Mouse (Mus musculus) testis, postnatal 10 days (tissue): ENCODE measurements around the gene Actl10.

Experiments used
- DNase-seq: peaks from one replicate; pipeline ENCODE4 v3.0.0; 2021; ENCODE audit warnings: low spot score

The Actl10 gene

DNA sequence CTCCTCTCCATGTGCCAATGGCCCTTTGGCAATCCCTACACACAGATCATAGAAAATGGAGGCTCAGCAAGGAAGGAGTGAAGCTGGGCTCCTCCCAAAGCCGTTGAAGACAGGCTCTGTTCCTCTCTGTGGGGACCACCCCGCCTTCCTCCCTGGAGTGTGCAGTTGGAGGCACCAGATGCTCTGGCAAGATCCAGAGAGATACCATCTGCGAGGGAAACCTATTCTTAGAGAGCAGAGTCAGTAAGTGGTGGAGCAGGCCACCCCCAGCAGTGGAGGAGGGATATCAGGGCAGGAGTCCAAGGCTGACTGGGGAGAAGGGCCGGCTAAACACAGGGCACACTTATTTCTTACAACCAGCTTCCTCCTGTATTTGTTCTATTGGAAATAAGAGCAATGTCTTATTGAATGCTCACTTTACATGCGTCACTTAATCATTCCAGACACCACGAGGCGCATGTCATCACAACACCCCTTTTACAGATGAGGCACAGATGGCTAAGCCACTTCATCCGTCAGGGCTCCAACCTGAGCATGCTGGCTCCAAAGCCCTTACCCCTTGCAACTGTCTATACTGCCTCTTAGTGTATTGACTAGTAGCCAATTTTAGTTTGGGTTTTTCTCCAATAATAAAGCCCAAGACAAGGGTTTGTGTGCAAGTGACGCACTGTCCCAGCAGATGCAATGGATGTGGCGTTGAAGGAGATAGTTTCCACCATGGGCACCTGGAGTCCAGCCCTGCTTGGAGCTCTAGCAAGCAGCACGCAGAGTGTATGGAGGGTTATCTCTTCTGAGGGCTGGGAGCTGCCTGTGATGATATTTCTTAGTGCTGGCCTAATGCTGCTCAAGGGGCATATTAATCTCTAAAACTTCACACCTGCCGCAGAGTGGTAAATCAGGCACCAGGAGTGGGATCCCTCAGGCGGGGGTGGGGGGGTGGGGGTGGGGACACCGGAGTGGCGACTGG is 32.6 kb downstream of the Actl10 start:
- DNase-seq: no peak

DNA sequence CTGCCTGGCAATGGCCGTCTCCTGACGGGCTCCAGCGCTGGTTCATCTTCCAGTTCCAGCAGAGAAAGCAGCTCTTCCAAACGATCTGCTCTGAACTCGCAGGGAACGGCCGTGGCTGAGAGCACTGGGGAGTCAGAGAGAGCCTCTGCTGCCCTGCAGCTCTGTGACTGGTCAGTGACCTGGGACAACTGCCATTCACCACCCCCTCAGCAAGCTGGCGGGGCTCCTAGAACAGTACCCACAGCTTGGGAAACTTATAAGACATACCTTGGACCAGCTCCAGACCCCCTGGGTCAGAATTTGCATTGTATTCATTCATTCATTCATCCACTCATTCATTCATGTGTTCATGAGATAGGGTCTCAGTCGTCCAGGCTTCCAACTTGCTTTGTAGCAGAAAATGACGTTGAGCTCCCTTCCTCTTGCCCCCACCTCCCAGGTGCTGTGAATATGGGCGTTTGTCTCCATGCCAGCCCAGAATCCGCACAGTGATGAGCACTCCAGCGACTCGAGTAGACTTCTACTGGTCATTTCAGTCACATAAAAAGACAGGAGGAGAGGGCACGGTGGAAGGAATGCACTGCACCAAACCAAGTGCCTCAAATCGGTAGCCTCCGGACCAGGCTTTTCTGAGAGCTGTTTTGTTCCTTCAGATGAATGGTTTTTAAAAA is 33.5 kb downstream of the Actl10 start:
- no peak for DNase-seq

DNA sequence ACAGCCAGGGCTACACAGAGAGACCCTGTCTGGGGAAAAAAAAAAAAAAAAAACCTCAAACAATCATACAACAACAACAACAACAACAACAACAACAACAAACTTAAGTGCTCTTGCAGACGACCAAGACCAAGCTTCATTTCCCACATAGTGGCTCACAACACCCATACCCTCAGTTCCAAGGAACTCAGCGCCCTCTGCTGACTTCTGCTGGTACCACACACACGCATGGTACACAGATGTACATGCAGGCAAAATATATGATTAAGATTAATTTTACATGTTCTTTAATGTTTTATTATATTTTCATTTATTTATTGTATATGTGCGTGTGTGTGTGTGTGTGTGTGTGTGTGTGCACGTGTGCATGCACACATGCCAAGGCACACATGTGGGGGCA is 34.8 kb downstream of the Actl10 start:
- DNase-seq: peak; percentile 78

- no peak for DNase-seq
Observed at GRCm38 (mm10) chr2:154589051-154589450, 37.5 kb downstream of the Actl10 start.

DNA sequence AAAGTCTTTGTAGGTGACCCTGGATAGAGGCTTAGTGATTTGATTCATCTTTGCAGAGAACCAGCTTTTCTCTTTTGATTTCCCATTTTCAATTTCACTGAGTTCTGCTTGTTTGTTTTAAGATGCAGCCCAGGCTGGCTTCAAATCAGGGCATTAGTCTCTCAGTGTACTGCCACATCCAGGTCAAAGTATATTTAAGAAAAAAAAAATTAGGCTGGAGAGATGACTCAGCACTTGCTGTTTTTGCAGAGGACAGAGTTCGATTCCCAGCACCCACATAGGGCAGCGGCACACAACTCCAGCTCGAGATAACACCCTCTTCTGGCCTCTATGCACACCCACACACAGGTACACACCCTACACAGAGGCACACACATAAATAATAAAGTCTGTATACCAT is 39.7 kb downstream of the Actl10 start:
- no peak for DNase-seq

GRCm38 (mm10) chr2:154593025-154593424 is 41.4 kb downstream of the Actl10 start:
- DNase-seq: no peak

DNA sequence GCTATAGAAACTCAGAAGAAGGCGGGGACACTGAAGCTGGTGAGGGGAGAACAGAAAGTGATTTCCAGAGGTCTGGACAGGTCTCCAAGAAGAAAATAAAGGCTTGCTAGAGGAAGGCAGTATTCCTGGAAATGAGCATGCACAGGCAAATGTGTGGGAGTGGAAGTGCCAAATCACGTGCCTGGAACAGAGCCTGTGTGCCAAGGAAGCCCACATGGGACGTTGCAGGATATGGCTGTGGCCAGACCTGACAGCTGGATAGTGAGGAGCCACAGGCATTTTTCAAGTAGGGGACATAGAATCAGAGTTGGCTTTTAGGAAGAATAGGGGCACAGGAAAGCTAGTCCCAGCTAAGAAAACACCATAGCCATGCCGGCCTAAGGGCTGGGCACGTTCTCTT is 44.2 kb downstream of the Actl10 start:
- DNase-seq: no peak

DNA sequence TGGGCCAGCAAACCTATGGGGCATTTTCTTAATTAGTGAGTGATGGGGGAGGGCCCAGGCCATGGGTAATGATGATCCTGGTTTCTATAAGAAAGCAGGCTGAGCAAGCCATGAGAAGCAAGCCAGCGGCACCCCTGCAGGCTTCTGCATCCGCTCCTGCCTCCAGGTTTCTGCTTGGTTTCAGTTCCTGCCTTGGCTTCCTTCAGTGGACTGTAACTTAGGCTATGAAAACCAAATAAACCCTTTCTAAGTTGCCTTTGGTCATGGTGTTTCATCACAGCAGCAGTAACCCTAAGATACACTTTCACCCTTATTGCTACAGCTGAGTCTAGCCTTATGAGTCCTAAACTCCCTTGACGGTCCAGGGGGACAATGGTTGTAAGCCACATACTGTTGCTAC is 45.8 kb downstream of the Actl10 start:
- no peak for DNase-seq

DNA sequence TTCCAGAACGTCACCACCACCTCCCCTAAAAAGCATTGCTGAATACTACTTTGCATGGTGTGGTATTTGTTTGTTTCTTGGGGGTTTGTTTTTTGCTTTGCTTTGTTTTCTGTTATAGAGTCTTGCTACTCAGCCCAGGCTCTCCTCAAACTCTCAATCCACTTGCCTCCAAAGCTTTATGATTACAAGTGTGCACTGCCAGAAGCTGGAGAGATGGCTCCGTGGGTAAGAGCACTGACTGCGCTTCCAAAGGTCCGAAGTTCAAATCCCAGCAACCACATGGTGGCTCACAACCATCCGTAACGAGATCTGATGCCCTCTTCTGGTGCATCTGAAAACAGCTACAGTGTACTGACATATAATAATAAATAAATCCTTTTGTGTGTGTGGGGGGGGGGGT is 49.0 kb downstream of the Actl10 start:
- no peak for DNase-seq

DNA sequence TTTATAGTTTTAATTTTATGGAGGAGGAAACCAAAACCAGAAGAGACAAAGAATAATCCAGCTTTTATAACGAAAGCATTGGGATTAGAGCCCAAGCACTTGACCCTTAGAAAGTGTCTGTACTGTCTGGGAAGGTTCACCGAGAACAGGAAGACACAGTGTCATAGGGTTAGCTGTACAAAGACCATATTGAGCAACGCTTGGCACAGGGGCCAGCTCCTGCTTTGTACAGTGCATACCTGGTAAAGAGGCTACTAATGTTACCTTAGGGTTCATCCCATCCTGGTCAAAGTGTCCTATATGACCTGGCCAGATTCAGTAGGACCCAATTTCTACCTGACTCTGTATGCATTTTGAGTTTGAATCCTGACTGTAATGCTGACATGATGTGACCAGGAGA is 49.7 kb downstream of the Actl10 start:
- no peak for DNase-seq
